Mouse (Mus musculus) kidney, embryonic 16.5 days (tissue): Measurements from ENCODE around the gene Htr5b. TPM values are rescaled to one million over a fixed set of nuclear protein-coding genes. Genes with fewer than 3 reads are reported as not detected.
A peak's percentile ranks its signal among the peaks of the same experiment; 100 is the strongest.

Experiments used
- ATAC-seq: fragments of 200-750 bp; cut with Nextera tagmentation; 2 replicates; pipeline ENCODE4 v1.8.0; 2017; ENCODE audit warnings: moderate TSS enrichment; ENCODE audit not compliant: low FRiP score, low TSS enrichment
- H3K27ac ChIP-seq: fragments of 300-500 bp; sonication (generic); 2 replicates; pipeline ENCODE4 v1.5.1; 2014; ENCODE audit warnings: low read length
- H3K27me3 ChIP-seq: fragments of 300-500 bp; sonication (generic); 2 replicates; pipeline ENCODE4 v1.6.1; 2014; ENCODE audit warnings: low read length, control low read depth, mixed read lengths; ENCODE audit not compliant: insufficient read depth
- H3K36me3 ChIP-seq: fragments of 300-500 bp; sonication (generic); 2 replicates; pipeline ENCODE4 v1.6.1; 2014; ENCODE audit warnings: low read length, control low read depth, mixed read lengths; ENCODE audit not compliant: insufficient read depth
- H3K4me1 ChIP-seq: fragments of 300-500 bp; sonication (generic); 2 replicates; pipeline ENCODE4 v1.6.1; 2014; ENCODE audit warnings: low read length, control low read depth, mixed read lengths; ENCODE audit not compliant: insufficient read depth
- H3K4me2 ChIP-seq: fragments of 300-500 bp; sonication (generic); replicated peaks from 2 replicates; pipeline ENCODE4 v1.6.1; 2014; ENCODE audit warnings: low read depth, low read length
- H3K4me3 ChIP-seq: fragments of 300-500 bp; sonication (generic); 2 replicates; pipeline ENCODE4 v1.5.1; 2014; ENCODE audit warnings: mild to moderate bottlenecking, low read length
- H3K9ac ChIP-seq: fragments of 300-500 bp; sonication (generic); replicated peaks from 2 replicates; pipeline ENCODE4 v1.6.1; 2014; ENCODE audit warnings: low read length
- H3K9me3 ChIP-seq: fragments of 300-500 bp; sonication (generic); 2 replicates; pipeline ENCODE4 v1.6.1; 2016; ENCODE audit warnings: low read length, control low read depth
- WGBS: fragments of 180-500 bp; shearing (Covaris S2); extraction: QIAGEN DNeasy Blood & Tissue Kit; methylation state at CpG from one replicate; pipeline ENCODE4 v1.1.7; 2014; 5-methylcytosine and 5-hydroxymethylcytosine counted together
- polyA plus RNA-seq: library from polyadenylated mRNA; unstranded; fragments of >200 nt; fragmentation: Nextera tagmentation; extraction: Ambion mirVana; gene quantifications from 2 replicates; pipeline ENCODE4 v1.2.1, GENCODE M21; 2015

Htr5b gene
- polyA plus RNA-seq, 1 experiment from 2014 or later, result 0.34 TPM

DNA sequence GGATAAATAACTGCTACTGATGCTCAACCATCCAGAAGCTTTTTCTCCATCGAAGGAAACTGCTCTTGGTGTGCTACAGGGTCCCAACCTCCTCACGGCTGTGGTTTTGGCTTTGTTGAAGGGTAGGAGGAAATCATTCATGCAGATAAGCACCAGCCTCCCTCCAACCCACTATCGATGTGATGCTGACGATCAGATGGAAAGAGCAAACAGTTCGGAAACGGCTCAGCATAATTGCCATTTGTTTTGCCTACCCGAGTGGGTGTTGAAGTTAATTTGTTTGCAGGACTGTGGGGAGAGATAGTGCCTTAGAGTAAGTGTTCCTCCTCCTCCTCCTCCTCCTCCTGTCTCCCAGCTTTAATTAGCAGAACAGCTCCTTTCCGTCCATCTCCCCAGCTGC lies 12.1 kb upstream of the Htr5b start:
- Histone ChIP-seq H3K9me3 (no peaks in the 10 kb centered on the region), H3K27ac (no peak overlapping the region), H3K9ac (no peak overlapping the region), H3K27me3 (no peaks in the 10 kb centered on the region), H3K4me2 (no peak overlapping the region), H3K36me3 (no peaks in the 10 kb centered on the region), H3K4me3 (no peak overlapping the region), H3K4me1 (no peaks in the 10 kb centered on the region)
- 60% methylated on average over 8 of the region's 8 CpGs for WGBS
- ATAC-seq, result no peak

DNA sequence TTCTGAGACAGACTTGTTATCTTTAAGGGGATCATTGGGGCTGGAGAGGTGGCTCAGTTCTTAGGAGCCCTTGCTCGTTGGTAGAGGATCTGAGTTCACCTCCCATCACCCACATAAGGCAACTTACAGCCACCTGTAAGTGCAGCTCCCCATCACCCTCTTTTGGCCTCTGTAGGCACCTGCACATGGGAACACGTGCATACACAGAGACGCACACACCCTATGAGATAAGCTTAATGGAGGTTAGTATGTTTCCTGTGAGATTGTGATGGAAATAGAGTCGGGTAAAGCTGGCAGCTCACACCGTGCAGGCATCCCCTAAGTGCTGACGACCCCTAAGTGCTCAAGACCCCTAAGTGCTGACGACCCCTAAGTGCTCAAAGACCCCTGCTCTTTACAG lies 3.2 kb upstream of the Htr5b start:
- no peak for ATAC-seq
- Histone ChIP-seq H3K4me3 (no peak overlapping the region), H3K27me3 (peaks cover 21% of the 10 kb centered on the region), H3K9me3 (no peaks in the 10 kb centered on the region), H3K36me3 (no peaks in the 10 kb centered on the region), H3K4me1 (peaks cover 12% of the 10 kb centered on the region), H3K27ac (no peak overlapping the region), H3K9ac (no peak overlapping the region), H3K4me2 (no peak overlapping the region)
- WGBS, result 63% methylated on average over 7 of the region's 7 CpGs

DNA sequence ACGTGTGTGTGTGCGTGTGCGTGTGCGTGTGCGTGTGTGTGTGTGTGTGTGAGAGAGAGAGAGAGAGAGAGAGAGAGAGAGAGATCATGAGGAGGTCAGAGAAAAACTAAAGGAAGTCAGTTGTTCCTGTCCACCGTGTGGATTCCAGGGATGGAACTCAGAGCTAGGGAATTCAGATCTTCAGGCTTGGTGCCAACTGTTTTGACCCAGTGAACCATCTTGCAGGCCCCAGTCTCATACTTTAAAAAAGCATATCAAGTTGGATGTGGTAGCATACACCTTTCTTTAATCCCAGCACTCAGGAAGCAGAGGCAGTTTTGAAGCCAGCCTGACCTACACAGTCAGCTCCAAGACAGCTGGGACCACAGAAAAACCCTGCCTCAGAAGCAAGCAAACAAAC lies 1.0 kb upstream of the Htr5b start:
- no peak overlapping the region for H3K27ac ChIP-seq

DNA sequence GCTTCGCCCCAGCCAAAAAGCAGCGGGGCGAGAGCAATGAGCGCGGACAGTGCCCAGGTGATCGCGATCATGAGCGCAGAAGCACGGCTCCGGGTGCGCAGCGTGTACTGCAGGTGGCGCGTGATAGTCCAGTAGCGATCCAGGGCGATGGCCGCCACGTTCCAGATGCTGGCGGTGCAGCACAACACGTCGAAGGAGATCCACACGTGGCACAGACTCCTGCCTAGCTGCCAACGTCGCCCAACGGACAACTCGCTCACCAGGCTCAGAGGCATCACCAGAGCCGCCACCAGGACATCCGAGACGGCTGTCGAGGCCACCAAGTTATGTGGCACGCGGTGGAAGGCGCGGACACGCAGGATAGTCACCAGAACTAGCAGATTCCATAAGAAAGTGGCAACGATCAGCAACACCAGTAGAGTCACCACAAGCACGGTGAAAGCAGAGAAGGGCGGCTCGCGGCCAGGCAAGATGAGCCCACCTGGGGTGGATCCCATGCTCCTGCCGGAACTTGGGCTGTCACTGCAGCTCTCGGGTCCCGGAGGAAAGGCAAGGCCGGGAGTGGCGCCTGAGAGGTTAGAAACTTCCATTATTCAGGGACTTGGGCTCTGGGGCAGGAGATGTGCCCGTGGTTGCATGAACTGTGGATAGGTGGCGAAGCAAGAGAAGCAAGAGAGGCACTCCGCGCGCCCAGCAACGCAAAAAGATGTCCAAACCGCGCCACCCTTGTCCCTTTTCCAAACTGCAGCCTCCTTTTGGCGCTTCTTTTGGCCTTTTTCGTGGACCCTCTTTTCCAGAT lies 466 bp downstream of the Htr5b start:
- Histone ChIP-seq H3K4me1 (peaks cover 12% of the 10 kb centered on the region), H3K9ac (no peak overlapping the region), H3K27me3 (peaks cover 24% of the 10 kb centered on the region), H3K27ac (no peak overlapping the region), H3K4me3 (peak overlapping the region; percentile 31), H3K9me3 (no peaks in the 10 kb centered on the region), H3K4me2 (peak overlapping the region; percentile 54), H3K36me3 (no peaks in the 10 kb centered on the region)
- WGBS, result 14% methylated on average over 55 of the region's 55 CpGs
- ATAC-seq, result peak; percentile 20; the same call in 1 of the 2 replicates

More for the DNA sequence above, 1.0 kb upstream of the Htr5b start:
- H3K4me3 ChIP-seq, result no peak overlapping the region
- H3K4me2 ChIP-seq, result no peak overlapping the region
- no peaks in the 10 kb centered on the region for H3K36me3 ChIP-seq
- 84% methylated on average over 6 of the region's 6 CpGs for WGBS
- ATAC-seq, result no peak
- no peak overlapping the region for H3K9ac ChIP-seq
- peaks cover 24% of the 10 kb centered on the region for H3K27me3 ChIP-seq
- H3K9me3 ChIP-seq, result no peaks in the 10 kb centered on the region
- peaks cover 12% of the 10 kb centered on the region for H3K4me1 ChIP-seq

DNA sequence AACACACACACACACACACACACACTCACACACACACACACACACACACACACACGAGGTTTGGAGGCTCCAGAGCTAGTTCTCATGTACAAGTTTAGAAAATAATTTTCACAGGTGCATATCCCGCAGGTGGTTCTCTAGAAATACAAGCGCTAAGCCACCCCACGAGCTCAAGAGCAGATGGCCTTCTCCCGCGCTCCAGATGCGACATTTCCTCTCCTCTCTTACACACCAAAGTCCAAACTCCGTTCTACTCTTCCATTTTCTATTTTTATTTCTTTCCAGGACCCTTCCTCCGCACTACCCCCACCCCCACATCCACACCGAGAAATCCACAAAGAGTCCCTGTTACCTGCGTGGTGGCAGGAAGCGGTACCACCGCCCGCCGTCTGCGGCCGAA lies 1.2 kb downstream of the Htr5b start:
- no peaks in the 10 kb centered on the region for H3K9me3 ChIP-seq
- H3K9ac ChIP-seq, result no peak overlapping the region
- ATAC-seq, result no peak
- peak overlapping the region; percentile 54 for H3K4me2 ChIP-seq
- no peak overlapping the region for H3K27ac ChIP-seq
- H3K4me1 ChIP-seq, result peaks cover 12% of the 10 kb centered on the region
- peaks cover 24% of the 10 kb centered on the region for H3K27me3 ChIP-seq
- 46% methylated on average over 17 of the region's 17 CpGs for WGBS
- H3K4me3 ChIP-seq, result peak overlapping the region; percentile 31
- H3K36me3 ChIP-seq, result no peaks in the 10 kb centered on the region

DNA sequence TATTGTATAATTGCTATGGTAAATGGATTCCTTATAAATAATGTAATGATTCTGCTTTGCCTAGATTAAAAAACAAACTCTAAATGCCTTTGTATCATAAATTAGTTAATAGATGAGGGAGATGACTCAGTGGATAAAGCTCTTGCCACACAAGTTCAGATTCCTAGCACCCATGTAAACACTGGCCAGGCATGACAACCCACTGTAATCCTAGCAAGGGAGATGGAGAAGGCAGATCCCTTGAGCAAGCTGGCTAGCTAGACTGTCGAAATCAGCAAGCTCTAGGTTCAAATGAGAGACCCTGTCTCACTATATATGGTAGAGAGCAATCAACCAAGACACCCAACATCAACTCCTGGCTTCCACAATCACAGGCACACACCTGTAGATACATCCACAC lies 9.7 kb downstream of the Htr5b start:
- WGBS, result 72% methylated on average over 1 of the region's 1 CpGs
- H3K4me1 ChIP-seq, result no peaks in the 10 kb centered on the region
- no peaks in the 10 kb centered on the region for H3K9me3 ChIP-seq
- H3K27me3 ChIP-seq, result no peaks in the 10 kb centered on the region
- no peaks in the 10 kb centered on the region for H3K36me3 ChIP-seq
- no peak for ATAC-seq
- H3K27ac ChIP-seq, result no peak overlapping the region
- no peak overlapping the region for H3K9ac ChIP-seq
- H3K4me3 ChIP-seq, result no peak overlapping the region
- H3K4me2 ChIP-seq, result no peak overlapping the region

DNA sequence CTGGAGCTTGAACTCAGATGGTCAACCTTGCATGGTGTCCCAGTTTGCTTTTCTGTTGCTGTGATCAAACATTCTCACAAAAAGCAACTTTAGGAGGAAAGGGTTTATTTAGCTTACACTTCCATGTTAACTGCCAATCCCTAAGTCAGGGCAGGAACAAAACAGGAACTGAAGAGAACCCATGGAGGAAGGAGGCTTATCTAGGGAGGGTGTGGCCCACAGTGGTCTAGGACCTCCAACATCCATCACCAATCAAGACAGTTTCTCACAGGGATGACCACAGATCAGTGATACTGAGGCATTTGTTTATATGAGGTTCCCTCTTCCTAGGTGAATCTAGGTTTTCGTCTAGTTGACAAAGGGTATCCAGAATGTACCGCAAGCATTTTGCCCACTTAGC lies 16.3 kb downstream of the Htr5b start:
- H3K4me1 ChIP-seq, result no peaks in the 10 kb centered on the region
- H3K36me3 ChIP-seq, result 0 out of 2 replicates have a peak, but pooled peaks cover 4% of the 10 kb centered on the region
- WGBS, result 90% methylated on average over 2 of the region's 2 CpGs
- no peaks in the 10 kb centered on the region for H3K27me3 ChIP-seq
- no peak overlapping the region for H3K4me3 ChIP-seq
- H3K27ac ChIP-seq, result no peak overlapping the region
- ATAC-seq, result no peak
- H3K4me2 ChIP-seq, result no peak overlapping the region
- no peak overlapping the region for H3K9ac ChIP-seq
- H3K9me3 ChIP-seq, result no peaks in the 10 kb centered on the region

DNA sequence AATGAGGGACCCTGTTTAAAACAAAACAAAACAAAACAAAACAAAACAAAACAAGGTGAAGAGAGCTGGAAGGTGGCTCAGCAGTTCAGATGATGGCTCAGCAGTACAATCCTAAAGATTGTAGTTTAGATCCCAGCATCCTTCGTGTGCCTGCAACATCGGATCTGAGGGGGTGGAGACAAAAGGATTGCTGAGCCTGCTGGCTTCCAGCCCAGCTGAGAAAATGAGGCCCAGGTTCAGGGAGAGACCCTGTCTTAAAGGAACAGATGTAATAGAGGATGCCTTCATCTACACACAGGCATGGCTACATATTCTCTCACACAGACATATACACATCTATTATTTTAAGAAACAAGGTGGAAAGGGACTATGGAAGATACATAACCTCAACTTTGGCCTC lies 17.1 kb downstream of the Htr5b start:
- no peak for ATAC-seq
- Histone ChIP-seq H3K4me2 (no peak overlapping the region), H3K4me3 (no peak overlapping the region)

DNA sequence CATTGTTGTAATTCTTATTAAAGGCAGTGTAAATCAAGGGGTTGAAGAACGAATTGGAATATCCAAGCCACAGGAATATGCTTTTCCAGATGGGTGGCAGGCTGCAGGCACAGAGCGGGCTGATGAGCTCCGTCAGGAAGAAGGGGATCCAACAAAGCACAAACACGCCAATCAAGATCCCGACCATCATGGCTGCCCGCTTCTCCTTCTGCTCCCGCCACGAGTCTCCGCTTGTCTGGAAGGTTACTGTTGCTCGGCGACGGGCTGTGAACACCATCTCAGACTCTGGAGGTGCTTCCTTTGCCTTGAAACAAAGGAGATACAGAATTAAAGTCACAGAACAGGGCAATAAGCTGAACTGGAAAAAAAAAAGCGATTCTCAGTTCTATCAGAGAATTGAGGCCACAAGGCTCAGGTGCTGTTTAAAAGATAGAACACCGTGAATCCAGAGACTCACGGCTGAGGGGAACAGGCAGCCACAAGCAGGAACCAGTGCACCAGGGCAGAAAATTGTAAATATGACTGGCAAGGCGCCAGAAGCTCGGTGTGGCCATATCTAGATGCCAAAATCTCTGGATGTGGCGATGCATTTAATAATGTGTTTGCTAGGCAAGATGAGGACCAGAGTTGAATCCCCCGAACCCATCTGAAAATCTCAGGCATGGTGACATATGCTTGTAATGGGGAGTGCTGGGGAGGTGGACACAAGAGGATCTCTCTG lies 17.7 kb downstream of the Htr5b start:
- 85% methylated on average over 19 of the region's 19 CpGs for WGBS
- Histone ChIP-seq H3K27ac (no peak overlapping the region), H3K36me3 (peaks cover 10% of the 10 kb centered on the region), H3K4me3 (no peak overlapping the region), H3K4me2 (no peak overlapping the region), H3K9me3 (no peaks in the 10 kb centered on the region), H3K27me3 (no peaks in the 10 kb centered on the region), H3K9ac (no peak overlapping the region), H3K4me1 (no peaks in the 10 kb centered on the region)
- no peak for ATAC-seq

More for the DNA sequence above, 17.1 kb downstream of the Htr5b start:
- 38% methylated on average over 2 of the region's 2 CpGs for WGBS
- Histone ChIP-seq H3K27me3 (no peaks in the 10 kb centered on the region), H3K4me1 (no peaks in the 10 kb centered on the region), H3K9me3 (no peaks in the 10 kb centered on the region), H3K36me3 (peaks cover 8% of the 10 kb centered on the region), H3K9ac (no peak overlapping the region), H3K27ac (no peak overlapping the region)

DNA sequence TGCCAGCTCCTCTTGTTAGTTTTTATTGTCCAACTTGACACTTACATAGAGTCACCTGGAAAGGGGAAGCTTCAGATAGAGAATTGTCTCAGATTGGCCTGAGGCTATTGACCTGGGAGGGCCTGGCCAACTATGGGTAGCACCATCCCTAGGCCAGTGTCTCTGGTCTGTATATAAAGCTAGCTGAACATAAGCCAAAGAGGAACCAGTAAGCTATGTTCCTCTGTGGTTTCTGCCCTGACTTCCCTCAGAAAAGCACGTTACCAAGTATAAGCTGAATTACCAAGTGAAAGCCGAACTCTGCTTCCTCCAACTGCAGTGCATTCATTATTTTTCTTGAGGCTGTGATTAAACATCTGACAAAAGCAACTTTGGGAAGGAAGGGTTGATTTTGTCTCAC lies 19.5 kb downstream of the Htr5b start:
- no peaks in the 10 kb centered on the region for H3K9me3 ChIP-seq
- no peak overlapping the region for H3K4me2 ChIP-seq
- no peak overlapping the region for H3K27ac ChIP-seq
- no peak for ATAC-seq
- H3K4me1 ChIP-seq, result no peaks in the 10 kb centered on the region
- no peaks in the 10 kb centered on the region for H3K27me3 ChIP-seq
- H3K4me3 ChIP-seq, result no peak overlapping the region
- WGBS, result 90% methylated on average over 2 of the region's 2 CpGs
- no peak overlapping the region for H3K9ac ChIP-seq
- H3K36me3 ChIP-seq, result peaks cover 15% of the 10 kb centered on the region
